Mouse (Mus musculus) hindbrain, embryonic 15.5 days (tissue): ENCODE measurements at regions not wholly inside any gene's neighbourhood (a gene's known extent, or its start where the extent isn't known, plus 50 kb on each side); places are given as distances from the start of the nearest gene placed in this dataset.

ENCODE experiments used
- ATAC-seq: fragments of 200-750 bp; cut with Nextera tagmentation; 2 replicates; pipeline ENCODE4 v1.8.0; 2017; ENCODE audit warnings: low read depth, moderate number of reproducible peaks, moderate TSS enrichment; ENCODE audit not compliant: low FRiP score
- H3K27ac ChIP-seq: fragments of 300-500 bp; sonication (generic); replicated peaks from 2 replicates; pipeline ENCODE4 v1.5.1; 2015; ENCODE audit warnings: mild to moderate bottlenecking, inconsistent platforms
- H3K27me3 ChIP-seq: fragments of 300-500 bp; sonication (generic); 2 replicates; pipeline ENCODE4 v1.6.1; 2015; ENCODE audit warnings: control low read depth, inconsistent platforms
- H3K36me3 ChIP-seq: fragments of 300-500 bp; sonication (generic); 2 replicates; pipeline ENCODE4 v1.6.1; 2015; ENCODE audit warnings: control low read depth, inconsistent platforms
- H3K4me1 ChIP-seq: fragments of 300-500 bp; sonication (generic); replicated peaks from 2 replicates; pipeline ENCODE4 v1.6.1; 2015; ENCODE audit warnings: control low read depth, inconsistent platforms
- H3K4me2 ChIP-seq: fragments of 300-500 bp; sonication (generic); 2 replicates; pipeline ENCODE4 v1.6.1; 2015; ENCODE audit warnings: moderate library complexity, mild to moderate bottlenecking, inconsistent platforms
- H3K4me3 ChIP-seq: fragments of 300-500 bp; sonication (generic); 2 replicates; pipeline ENCODE4 v1.5.1; 2015; ENCODE audit warnings: mild to moderate bottlenecking, inconsistent platforms
- H3K9ac ChIP-seq: fragments of 300-500 bp; sonication (generic); 2 replicates; pipeline ENCODE4 v1.6.1; 2015; ENCODE audit warnings: inconsistent platforms
- H3K9me3 ChIP-seq: fragments of 300-500 bp; sonication (generic); 2 replicates; pipeline ENCODE4 v1.6.1; 2016; ENCODE audit warnings: control low read depth, inconsistent platforms
- WGBS: fragments of 180-500 bp; shearing (Covaris S2); methylation state at CpG from one replicate; pipeline ENCODE4 v1.1.7; 2015; 5-methylcytosine and 5-hydroxymethylcytosine counted together

- Histone ChIP-seq H3K4me2 (no peak overlapping the region), H3K4me1 (peaks cover 33% of the 10 kb centered on the region), H3K9me3 (no peaks in the 10 kb centered on the region), H3K27ac (no peak overlapping the region), H3K9ac (no peak overlapping the region), H3K27me3 (no peaks in the 10 kb centered on the region), H3K36me3 (no peaks in the 10 kb centered on the region), H3K4me3 (no peak overlapping the region)
- no peak for ATAC-seq
- 63% methylated on average over 2 of the region's 2 CpGs for WGBS
Measured at GRCm38 (mm10) chr13:97821630-97822029, 61.2 kb upstream of the Gm10260 start.

GRCm38 (mm10) chr13:97821011-97821410 lies 60.6 kb upstream of the Gm10260 start:
- Histone ChIP-seq H3K4me1 (peaks cover 29% of the 10 kb centered on the region), H3K4me2 (no peak overlapping the region), H3K27me3 (no peaks in the 10 kb centered on the region), H3K36me3 (no peaks in the 10 kb centered on the region), H3K4me3 (no peak overlapping the region), H3K9me3 (no peaks in the 10 kb centered on the region), H3K27ac (no peak overlapping the region), H3K9ac (no peak overlapping the region)
- WGBS: 86% methylated on average over 3 of the region's 3 CpGs
- ATAC-seq: no peak

- 95% methylated on average over 8 of the region's 8 CpGs for whole genome bisulfite sequencing
- no peaks in the 10 kb centered on the region for H3K36me3 ChIP-seq
Measured at GRCm38 (mm10) chr13:97820401-97820800, 60.0 kb upstream of the Gm10260 start.

GRCm38 (mm10) chr13:97819036-97819435 lies 58.6 kb upstream of the Gm10260 start:
- no peak overlapping the region for H3K4me3 ChIP-seq
- WGBS: 91% methylated on average over 9 of the region's 9 CpGs
- H3K9me3 ChIP-seq: no peaks in the 10 kb centered on the region
- H3K27me3 ChIP-seq: no peaks in the 10 kb centered on the region
- peaks cover 12% of the 10 kb centered on the region for H3K4me1 ChIP-seq
- H3K9ac ChIP-seq: no peak overlapping the region
- H3K4me2 ChIP-seq: no peak overlapping the region
- no peak for ATAC-seq
- no peak overlapping the region for H3K27ac ChIP-seq
- no peaks in the 10 kb centered on the region for H3K36me3 ChIP-seq

More at GRCm38 (mm10) chr13:97820401-97820800, 60.0 kb upstream of the Gm10260 start:
- no peak overlapping the region for H3K9ac ChIP-seq
- no peaks in the 10 kb centered on the region for H3K9me3 ChIP-seq
- H3K27me3 ChIP-seq: no peaks in the 10 kb centered on the region
- H3K4me2 ChIP-seq: no peak overlapping the region
- peaks cover 25% of the 10 kb centered on the region for H3K4me1 ChIP-seq
- no peak for ATAC-seq
- no peak overlapping the region for H3K27ac ChIP-seq
- no peak overlapping the region for H3K4me3 ChIP-seq

GRCm38 (mm10) chr13:97816923-97817322 lies 56.5 kb upstream of the Gm10260 start:
- 90% methylated on average over 3 of the region's 3 CpGs for WGBS
- H3K9ac ChIP-seq: no peak overlapping the region
- H3K4me2 ChIP-seq: no peak overlapping the region
- ATAC-seq: no peak
- no peaks in the 10 kb centered on the region for H3K36me3 ChIP-seq
- no peaks in the 10 kb centered on the region for H3K27me3 ChIP-seq
- no peak overlapping the region for H3K4me3 ChIP-seq
- no peak overlapping the region for H3K27ac ChIP-seq
- H3K9me3 ChIP-seq: no peaks in the 10 kb centered on the region
- H3K4me1 ChIP-seq: 0 out of 2 replicates have a peak, but pooled peaks cover 2% of the 10 kb centered on the region
